Mouse (Mus musculus): ENCODE results near the gene Csdc2.
A peak's percentile ranks its signal among the peaks of the same experiment; 100 is the strongest.

The Csdc2 gene

GRCm38 (mm10) chr15:81989371-81990062 is 53.0 kb downstream of the Csdc2 start:
- DNase-seq (ENCODE audit: low read depth, low spot score), result peak; percentile 65

DNA sequence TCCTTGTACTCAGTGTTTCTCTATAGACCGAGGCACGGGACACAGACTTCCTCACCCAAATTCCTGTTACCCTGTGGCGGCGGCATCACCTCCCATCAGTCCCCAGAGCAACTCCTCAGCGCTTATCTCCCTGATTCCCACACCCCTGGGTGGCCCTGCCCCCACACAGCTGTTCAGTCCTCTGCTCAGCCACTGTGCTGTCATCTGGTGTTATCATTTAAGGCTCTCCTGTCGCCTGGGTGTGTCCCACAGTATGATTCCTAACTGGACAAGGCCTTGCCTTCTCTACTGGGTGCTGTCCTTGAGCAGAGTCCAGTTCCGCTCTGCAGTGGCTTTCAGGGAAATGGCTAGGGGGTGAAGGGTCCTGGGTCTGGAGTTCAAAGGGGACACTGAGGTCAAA is 54.0 kb downstream of the Csdc2 start:
- DNase-seq (ENCODE audit: low read depth, low spot score), result no peak

DNA sequence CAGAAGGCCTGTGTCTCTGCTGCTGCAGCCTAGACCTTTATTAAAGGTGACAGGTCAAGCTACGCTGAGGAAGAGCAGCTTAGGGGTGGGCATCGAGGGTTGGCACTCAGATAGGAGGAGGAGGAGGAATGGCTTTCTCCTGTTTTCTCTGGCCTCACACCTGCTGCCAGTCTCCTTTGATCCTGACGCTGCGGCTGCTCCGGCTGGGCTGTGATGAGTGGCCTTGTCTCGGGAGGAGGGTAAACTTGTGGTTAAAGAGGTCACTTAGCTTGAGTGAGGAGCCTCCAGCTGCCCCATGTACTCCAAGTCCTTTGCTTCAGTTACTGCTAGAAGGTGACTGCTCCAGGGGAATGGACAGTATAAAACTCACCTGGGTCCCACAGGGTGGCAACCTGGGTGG is 57.4 kb downstream of the Csdc2 start:
- no peak for DNase-seq (ENCODE audit: low read depth, low spot score)
